Mouse (Mus musculus) T-helper 1 cell (primary cell): Measurements from ENCODE around the gene Zfp933.
"Not testable (repeated sequence)": the region's sequence is repeated elsewhere in the genome, so short reads cannot be mapped to it uniquely, and the experiment has no call there.

Experiments used
- in situ Hi-C: fragments of 300-600 bp; cut with MboI, MseI; formaldehyde crosslinking; loops from one replicate; pipeline ENCODE4 v1.15.1; 2025; ENCODE audit warnings: high pct_unique_total_duplicates

The Zfp933 gene

DNA sequence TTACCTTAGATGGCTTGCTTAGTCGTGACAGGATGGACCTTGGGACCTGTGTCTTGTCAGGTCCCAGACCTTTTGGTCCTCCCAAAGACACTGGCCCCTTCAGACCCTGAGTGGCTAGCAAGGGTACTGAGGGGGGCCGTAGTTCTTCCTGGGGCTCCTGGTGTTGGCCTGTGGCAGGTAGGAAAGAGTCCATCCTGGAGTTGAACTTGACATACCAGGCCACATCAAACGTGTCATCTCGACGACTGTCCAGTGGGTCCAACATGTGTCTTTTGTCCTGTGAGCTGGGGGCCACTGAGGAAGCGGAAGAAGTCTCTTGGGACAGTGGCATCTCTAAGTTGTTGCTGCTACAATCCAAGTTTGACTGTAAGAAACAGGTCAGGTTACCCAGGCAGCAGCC lies 17.5 kb upstream of the Zfp933 start:
- in situ Hi-C loops = loop anchor here (5.0 kb wide), 1 partner anchor 172 kb away; the partner anchor contains the start of genes Clcn6 and Mthfr

DNA sequence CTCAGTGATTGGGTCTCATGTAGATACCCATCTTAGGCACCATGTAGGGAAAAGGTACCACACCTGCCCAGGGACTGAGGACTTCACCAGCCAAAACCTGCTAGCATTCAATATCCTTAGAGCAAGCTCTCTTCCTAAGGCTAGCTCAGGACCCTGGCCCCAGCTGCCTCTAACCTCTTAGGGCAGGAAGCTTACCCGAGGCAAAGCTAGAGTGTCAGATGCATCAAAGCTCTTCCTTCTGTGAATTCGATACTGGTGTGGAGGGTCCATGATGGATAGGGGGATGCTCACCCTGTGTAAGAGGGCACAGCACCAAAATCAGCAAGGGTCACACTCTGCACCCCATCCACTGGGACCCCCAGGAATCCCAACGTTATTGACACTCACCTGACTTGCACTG lies 13.9 kb upstream of the Zfp933 start:
- in situ Hi-C loops = no loop called here

DNA sequence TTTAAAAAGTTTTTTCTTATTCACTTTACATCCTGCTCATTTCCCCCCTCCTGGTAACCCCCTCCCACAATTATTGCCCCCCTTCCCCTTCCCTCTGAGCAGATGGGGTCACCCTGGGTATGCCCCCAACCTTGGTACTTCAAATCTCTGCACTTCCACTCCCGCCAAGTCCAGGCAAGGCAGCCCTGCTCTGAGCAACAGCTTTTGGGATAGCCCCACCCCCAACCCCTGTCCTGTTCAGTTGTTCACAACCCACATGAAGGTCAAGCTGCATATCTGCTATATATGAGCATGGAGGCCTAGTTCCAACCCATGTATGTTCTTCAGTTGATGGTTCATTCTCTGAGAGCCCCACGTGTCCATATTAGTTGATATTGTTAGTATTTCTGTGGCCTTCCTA lies 2.6 kb upstream of the Zfp933 start:
- in situ Hi-C loops = no loop called here

DNA sequence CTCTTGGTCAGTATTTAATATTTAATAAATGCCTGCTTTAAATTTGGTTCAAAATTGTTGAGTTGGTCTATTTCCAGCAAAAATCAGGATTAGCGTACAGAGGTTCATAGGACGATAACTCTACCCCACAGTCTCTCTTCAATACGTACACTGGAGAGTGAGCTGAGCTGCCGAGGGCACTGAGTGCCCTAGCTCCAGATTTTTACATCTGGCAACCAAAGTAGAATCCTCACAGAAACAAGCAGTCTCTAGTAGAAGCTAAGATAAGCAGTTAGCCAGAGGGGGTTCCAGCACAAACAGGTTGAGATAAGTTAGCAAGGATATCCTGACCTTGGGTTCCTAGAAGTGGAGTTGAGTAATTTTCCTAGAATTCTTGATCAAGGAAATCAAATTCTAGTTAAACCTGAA lies 422 bp upstream of the Zfp933 start:
- in situ Hi-C loops = no loop called here

DNA sequence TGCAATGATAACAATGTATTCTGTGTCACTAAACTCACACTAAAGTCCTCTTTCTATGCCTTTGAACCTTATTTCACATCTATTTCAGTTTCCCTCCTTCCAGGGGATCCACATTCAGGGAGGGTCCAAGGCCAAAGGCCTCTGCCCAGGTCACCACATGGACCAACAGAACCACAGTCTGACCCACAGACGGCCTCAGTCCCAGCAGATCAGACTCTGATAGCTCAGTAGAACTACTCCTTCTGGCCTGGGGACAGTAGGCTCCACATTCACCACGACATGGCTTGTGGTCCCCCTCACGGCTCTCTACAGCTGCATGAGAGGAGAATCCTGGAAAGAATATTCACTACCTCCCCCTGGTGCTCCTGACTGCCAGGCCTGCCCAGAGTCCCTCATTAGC lies 5.3 kb downstream of the Zfp933 start:
- in situ Hi-C loops = no loop called here

DNA sequence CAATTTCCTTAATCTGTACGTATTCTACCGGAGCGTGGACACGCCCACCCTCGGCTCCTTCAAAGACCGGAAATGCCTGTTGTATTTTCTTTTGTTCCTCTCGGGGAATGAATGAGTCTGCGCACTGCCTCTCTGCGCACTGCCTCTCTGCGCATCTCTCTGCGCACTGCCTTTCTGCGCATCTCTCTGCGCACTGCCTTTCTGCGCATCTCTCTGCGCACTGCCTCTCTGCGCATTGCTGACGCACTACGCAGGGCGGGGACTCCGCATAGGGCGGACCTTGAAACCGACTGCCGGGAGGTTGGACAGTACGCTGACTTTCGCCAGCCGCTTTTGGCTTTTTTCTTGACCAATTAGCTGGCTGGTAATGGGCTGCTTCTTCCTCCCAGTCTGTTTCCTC lies 8.9 kb downstream of the Zfp933 start:
- in situ Hi-C loops = not testable (repeated sequence)

DNA sequence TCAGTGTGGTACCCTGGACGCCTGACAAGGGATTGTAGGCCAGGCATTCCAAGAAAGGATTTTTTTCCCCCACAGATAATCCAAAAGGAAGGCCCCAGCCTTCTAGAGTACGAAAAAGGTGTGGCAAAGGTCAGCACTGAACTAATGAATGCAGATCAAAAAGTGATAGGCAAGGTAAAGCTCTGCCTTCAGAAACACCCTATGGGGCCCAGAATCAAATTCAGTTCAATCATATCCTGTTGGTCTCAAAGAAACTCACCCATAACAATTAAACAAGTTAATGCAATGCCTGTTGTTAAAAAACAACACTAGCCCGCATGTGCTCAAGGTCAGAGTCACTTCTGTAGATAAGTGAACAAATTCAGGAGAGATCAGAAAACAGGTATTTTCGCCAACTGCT lies 23.8 kb downstream of the Zfp933 start:
- in situ Hi-C loops = no loop called here

DNA sequence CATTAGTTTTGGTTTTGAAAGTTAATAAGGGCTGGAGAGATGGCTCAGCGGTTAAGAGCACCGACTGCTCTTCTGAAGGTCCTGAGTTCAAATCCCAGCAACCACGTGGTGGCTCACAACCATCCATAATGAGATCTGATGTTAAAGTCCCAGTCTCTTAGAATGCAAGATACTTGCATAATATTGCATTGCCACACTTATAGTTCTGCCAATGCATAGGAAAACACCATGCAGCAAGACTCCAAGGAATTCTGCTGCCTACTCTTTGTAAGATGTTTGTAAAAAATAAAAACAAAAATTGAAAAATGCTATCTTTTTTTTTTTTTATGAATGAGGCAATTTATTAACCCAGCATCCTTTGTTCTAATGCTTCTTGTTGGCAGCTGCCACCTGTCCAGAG lies 26.8 kb downstream of the Zfp933 start:
- in situ Hi-C loops = not testable (repeated sequence)

DNA sequence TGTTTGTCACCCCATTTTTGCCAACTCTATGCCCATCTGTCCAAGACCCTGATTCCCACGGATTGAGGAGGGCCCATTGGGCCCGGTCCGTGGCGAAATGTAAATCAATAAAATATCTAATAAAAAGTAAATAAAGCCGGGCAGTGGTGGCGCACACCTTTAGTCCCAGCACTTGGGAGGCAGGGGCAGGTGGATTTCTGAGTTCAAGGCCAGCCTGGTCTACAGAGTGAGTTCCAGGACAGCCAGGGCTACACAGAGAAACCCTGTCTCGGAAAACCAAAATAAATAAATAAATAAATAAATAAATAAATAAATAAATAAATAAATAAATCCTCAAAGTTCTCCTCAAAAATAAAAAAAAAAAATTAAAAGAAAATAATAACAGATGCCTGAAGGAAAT lies 28.5 kb downstream of the Zfp933 start:
- in situ Hi-C loops = loop anchor here (5.0 to 10.0 kb wide), 2 partner anchors 1737 to 1945 kb away; no protein-coding TSS in a partner anchor

DNA sequence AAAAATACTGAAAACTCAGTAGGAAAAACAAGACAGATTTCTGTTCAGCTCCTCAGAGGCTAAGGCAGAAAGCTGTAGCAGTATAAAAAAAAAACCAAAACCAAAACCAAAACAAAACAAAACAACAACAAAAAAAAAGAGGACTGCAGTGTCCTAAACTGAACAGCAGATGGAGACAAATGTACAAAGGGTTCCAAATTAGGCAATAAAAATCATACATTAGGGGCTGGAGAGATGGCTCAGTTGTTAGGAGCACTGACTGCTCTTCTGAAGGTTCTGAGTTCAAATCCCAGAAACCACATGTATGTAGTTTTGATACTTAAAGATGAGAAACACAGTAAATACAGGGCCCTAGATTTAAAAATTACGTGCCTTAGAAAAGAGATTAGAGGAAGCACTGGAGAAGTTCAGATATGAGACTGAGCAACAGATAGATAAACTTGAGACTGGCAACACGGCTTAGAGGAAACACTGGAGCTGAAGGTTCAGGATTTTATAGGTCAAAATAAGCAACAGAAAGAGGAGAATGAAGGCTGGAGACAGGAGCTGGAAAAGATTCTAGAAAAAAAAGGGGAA lies 33.5 kb downstream of the Zfp933 start:
- in situ Hi-C loops = loop anchor here (5.0 to 10.0 kb wide), 3 partner anchors 247 to 1940 kb away; no protein-coding TSS in a partner anchor

DNA sequence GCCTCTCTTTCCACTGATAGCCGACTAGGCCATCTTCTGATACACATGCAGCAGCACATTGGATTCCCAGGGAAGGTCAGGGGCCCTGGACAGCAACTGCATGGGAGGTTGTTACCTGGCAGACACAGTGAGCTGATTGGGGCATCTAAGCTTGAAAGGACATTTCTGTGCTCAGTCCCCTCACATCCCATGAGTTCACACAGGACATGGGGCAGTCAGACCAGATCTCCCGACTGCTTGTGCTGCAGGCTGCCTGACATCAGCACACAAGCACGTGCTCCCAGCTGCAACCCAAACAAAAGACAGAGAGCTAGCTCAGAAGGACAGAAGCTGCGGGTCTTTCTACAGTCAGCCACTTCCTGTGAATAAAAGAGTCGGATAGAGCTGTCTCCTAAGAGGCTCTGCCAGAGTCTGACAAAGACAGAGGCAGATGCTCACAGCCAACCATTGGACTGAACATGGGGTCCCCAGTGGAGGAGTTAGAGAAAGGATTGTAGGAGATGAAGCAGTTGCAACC lies 34.9 kb downstream of the Zfp933 start:
- in situ Hi-C loops = loop anchor here (5.0 to 10.0 kb wide), 2 partner anchors 246 to 1939 kb away; no protein-coding TSS in a partner anchor

DNA sequence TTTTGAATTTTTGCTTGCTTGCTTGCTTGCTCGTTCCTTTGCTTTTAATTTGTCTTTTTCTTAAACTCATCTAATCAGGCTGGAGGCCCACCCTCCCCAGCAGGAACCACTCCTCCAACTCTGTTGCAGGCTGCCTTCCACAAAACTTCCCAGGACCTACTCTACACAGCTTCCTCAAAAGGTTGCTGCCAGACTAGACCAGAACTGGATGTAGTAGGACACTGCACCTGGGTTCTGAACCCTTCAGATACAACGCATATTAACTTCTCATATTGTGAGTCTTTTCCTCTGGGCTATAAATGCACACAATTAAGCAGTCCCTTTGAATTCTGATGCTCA lies 38.2 kb downstream of the Zfp933 start:
- in situ Hi-C loops = loop anchor here (5.0 to 10.0 kb wide), 2 partner anchors 243 to 1935 kb away; no protein-coding TSS in a partner anchor

DNA sequence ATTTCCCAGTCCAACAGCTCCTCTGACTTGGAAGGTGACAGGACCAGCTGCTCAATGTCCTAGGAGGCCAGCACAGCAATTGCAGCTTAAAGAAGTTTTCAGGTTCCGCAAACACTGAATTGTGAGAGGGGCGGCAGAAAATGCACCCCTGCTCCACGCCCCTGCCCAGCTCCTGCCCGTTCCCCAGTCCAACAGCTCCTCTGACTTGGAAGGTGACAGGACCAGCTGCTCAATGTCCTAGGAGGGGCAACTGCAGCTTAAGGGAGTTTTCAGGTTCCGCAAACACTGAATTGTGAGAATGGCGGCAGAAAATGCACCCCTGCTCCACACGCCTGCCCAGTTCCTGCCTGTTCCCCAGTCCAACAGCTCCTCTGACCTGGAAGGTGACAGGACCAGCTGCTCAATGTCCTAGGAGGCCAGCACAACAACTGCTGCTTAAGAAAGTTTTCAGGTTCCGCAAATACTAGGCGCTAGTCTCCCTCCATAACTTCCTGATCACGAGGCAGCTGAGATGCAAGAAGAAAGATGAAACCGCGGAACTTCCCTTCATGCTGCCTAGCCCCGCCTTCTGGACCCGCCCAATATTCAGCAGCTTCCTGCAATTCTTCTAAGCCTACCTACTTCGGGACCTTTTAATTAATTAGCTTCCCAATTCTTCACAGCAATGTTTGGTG lies 38.7 kb downstream of the Zfp933 start, which contains the start of gene Zfp984:
Zfp984 (minus strand) TSS at position 497 of the 674 bp plus-strand sequence.
- in situ Hi-C loops = not testable (repeated sequence)

DNA sequence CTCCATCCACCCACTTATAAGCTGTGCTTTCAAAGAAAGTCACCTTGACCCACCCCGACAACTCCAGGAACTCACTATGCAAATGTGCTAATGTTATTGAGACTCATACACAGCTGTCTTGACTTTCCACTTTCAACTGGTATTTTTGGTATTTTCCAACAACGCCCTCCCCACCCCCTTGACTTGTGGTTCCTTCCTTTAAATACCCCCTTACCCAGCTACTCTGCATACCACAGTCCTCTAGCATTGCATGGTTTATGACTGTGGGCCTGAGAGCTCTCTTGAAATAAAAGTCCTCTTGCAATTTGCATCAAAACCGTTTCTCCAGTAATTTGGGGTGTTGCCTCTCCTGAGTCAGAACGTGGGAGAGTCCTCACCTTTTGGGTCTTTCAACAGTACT lies 39.7 kb downstream of the Zfp933 start:
- in situ Hi-C loops = not testable (repeated sequence)

DNA sequence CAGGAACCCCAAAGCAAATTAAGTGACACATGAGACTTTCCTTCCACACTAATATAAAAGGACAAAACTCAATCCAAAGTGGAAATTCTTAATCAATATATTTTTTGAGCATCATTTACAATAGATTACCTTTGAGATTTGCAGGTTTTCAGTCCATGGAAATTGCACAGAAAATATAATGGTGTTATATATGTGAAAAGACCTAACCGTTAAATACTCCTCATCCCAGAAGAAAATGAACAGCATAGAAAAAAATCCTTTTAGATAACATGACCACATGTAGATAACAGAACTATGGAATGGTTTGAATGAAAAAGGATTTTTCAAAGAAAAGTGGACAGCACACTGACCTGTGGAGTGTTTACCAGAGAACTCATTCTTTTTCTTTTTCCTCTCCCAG lies 52.9 kb downstream of the Zfp933 start:
- in situ Hi-C loops = loop anchor here (25.0 kb wide), 3 partner anchors 983 to 1533 kb away; partner anchors contain the start of gene Zfp993

DNA sequence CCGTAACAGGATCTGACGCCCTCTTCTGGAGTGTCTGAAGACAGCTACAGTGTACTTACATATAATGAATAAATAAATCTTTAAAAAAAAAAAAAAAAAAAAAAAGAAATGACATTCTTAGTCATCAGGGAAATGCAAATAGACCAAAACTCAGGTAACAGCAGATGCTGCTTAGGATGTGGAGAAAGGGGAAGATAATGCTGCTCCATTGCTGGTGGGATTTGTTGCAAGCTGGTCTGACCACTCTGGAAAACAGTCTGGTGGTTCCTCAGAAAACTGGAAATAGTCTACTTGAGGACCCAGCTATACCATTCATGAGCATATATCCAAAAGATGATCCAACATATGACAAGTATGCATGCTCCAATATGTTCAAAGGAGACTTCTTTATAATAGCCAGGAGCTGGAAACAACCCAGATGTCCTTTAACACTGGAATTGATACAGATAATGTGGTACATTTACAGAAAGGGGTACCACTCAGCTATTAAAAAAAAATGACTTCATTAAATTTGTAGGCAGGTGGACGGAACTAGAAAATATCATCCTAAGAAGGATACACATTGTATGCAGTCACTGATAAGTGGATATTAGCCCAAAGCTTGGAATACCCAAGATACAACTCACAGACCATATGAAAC lies 54.0 kb downstream of the Zfp933 start:
- in situ Hi-C loops = loop anchor here (5.0 to 25.0 kb wide), 4 partner anchors 652 to 1532 kb away; partner anchors contain the start of gene Zfp993

DNA sequence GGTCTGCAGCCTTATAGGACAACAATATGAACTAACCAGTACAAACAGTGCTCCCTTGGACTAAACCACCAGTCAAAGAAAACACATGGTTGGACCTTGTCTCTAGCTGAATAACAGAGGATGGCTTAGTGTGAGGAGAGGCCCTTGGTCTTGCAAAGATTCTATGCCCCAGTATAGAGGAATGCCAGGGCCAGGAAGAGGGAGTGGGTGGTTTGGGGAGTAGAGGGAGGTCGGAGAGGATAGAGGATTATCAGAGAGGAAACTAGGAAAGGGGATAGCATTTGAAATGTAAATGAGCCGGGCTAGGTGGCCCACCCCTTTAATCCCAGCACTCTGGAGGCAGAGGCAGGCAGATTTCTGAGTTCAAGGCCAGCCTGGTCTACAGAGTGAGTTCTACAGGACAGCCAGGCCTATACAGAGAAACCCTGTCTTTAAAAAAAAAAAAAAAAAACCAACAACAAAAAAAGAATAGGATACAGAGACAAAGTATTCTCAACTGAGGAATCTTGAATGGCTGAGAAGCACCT lies 54.7 kb downstream of the Zfp933 start:
- in situ Hi-C loops = loop anchor here (5.0 to 25.0 kb wide), 4 partner anchors 651 to 1531 kb away; partner anchors contain the start of gene Zfp993

DNA sequence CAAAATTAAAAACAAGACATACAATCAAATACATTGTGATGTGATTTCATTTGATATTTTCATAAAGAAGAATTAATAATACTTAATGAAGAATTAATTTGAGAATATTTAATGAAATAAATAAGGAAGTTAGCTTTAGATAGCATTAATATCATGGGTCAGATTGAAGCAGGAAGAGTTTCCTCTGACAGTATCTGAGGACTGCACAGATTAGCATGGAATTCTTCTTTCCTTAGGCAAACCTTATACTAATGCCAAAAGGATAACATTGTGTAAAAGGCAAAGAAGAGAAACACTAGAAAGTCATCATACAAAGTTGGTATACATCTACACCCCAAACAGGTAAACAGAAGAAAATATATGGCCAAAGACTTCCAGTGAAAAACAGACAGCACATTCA lies 56.4 kb downstream of the Zfp933 start:
- in situ Hi-C loops = loop anchor here (5.0 to 25.0 kb wide), 4 partner anchors 649 to 1529 kb away; partner anchors contain the start of gene Zfp993
